Mouse (Mus musculus) neural tube, embryonic 15.5 days (tissue): Measurements from ENCODE around the gene Nifk. TPM values are rescaled to one million over a fixed set of nuclear protein-coding genes. Genes with fewer than 3 reads are reported as not detected.

ENCODE experiments used
- polyA plus RNA-seq: library from polyadenylated mRNA; unstranded; fragments of >200 nt; fragmentation: Nextera tagmentation; extraction: Ambion mirVana; gene quantifications from 2 replicates; pipeline ENCODE4 v1.2.1, GENCODE M21; 2015

The Nifk gene
- polyA plus RNA-seq, 1 experiment from 2014 or later, result 60.4 TPM

Other genes starting within 250 kb of the Nifk start
- 0.20 and 0.28 TPM in 2 replicates for gene Gm29106, start 145.3 kb upstream of the Nifk start, polyA plus RNA-seq
- 395 and 434 TPM in 2 replicates for gene Tsn, start 10.1 kb upstream of the Nifk start, polyA plus RNA-seq
- 74.7 and 88.1 TPM in 2 replicates for gene Clasp1, start 67.2 kb downstream of the Nifk start, polyA plus RNA-seq